Mouse (Mus musculus) ES-Bruce4 (cell line): ENCODE data around the gene Pls1. TPM values are rescaled to one million over a fixed set of nuclear protein-coding genes. Genes with fewer than 3 reads are reported as not detected.
A peak's percentile ranks its signal among the peaks of the same experiment; 100 is the strongest.

Experiments
- H3K27ac ChIP-seq: 2 replicates; pipeline ENCODE4 v1.5.1; 2012; ENCODE audit warnings: low read length, inconsistent platforms; ENCODE audit not compliant: insufficient read depth
- H3K27me3 ChIP-seq: 2 replicates; pipeline ENCODE4 v1.6.1; 2012; ENCODE audit warnings: mild to moderate bottlenecking, low read length, inconsistent platforms; ENCODE audit not compliant: control insufficient read depth, poor library complexity, insufficient read depth, severe bottlenecking
- H3K36me3 ChIP-seq: 2 replicates; pipeline ENCODE4 v1.6.1; 2012; ENCODE audit warnings: inconsistent platforms, mild to moderate bottlenecking, low read length, moderate library complexity; ENCODE audit not compliant: control insufficient read depth, poor library complexity, insufficient read depth, severe bottlenecking
- H3K4me1 ChIP-seq: one replicate; pipeline ENCODE4 v1.8.1; 2011; ENCODE audit warnings: low read length; ENCODE audit not compliant: control insufficient read depth, insufficient read depth
- H3K4me3 ChIP-seq: 2 replicates; pipeline ENCODE4 v1.5.1; 2011; ENCODE audit warnings: low read depth, mild to moderate bottlenecking, low read length
- H3K9ac ChIP-seq: 2 replicates; pipeline ENCODE4 v1.6.1; 2012; ENCODE audit warnings: low read depth, mild to moderate bottlenecking, inconsistent platforms; ENCODE audit not compliant: poor library complexity, severe bottlenecking
- H3K9me3 ChIP-seq: replicated peaks from 2 replicates; pipeline ENCODE4 v1.6.1; 2012; ENCODE audit warnings: mild to moderate bottlenecking, low read length, inconsistent platforms; ENCODE audit not compliant: control insufficient read depth, poor library complexity, insufficient read depth, severe bottlenecking
- CTCF ChIP-seq: IDR thresholded peaks from one replicate; pipeline ENCODE4 v1.8.1; 2011; ENCODE audit warnings: low read depth, low read length
- EP300 ChIP-seq: IDR thresholded peaks from 2 replicates; pipeline ENCODE4 v1.6.1; 2011; ENCODE audit warnings: low read depth, low read length; ENCODE audit not compliant: insufficient read depth
- POLR2A ChIP-seq: IDR thresholded peaks from one replicate; pipeline ENCODE4 v1.8.1; 2011; ENCODE audit warnings: low read length; ENCODE audit not compliant: insufficient read depth
- polyA plus RNA-seq: library from polyadenylated mRNA; stranded (reverse); fragments of >200 nt; gene quantifications from 2 replicates; pipeline ENCODE4 v1.2.4, GENCODE M21; 2011; ENCODE audit warnings: low read depth; ENCODE audit not compliant: missing spikeins, insufficient read depth, insufficient read length

Gene Pls1
- polyA plus RNA-seq, 1 experiment, result 5.9 TPM

GRCm38 (mm10) chr9:95854891-95855290, 9.8 kb upstream of the Pls1 start:
- H3K9ac ChIP-seq, result no peak overlapping the region
- H3K4me3 ChIP-seq, result no peak overlapping the region
- no peaks in the 10 kb centered on the region for H3K27me3 ChIP-seq
- no peaks in the 10 kb centered on the region for H3K9me3 ChIP-seq
- H3K36me3 ChIP-seq, result no peaks in the 10 kb centered on the region
- no peak for TF ChIP-seq POLR2A
- no peak for TF ChIP-seq EP300
- TF ChIP-seq CTCF, result no peak
- no peak overlapping the region for H3K27ac ChIP-seq
- no peaks in the 10 kb centered on the region for H3K4me1 ChIP-seq

DNA sequence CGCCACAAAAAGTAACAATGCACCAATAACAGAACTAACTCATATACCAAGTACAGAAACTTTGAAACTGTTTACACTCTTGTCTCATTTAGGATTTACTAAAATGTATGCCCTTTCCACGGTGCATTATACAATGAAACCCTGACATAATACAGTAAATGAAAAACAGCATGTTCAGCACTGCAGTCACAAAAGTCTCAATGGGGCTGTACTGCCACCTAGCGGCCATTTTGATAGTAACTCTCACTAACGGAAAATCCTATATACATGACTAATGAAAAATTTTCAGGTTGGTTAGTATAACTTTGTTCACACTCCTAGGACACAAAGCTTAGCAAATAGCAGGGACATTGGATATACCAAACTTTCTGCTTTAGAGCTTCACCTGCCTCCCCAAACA, 7.8 kb upstream of the Pls1 start:
- Histone ChIP-seq H3K36me3 (no peaks in the 10 kb centered on the region), H3K4me3 (no peak overlapping the region), H3K27me3 (no peaks in the 10 kb centered on the region), H3K27ac (no peak overlapping the region), H3K9me3 (no peaks in the 10 kb centered on the region), H3K4me1 (no peaks in the 10 kb centered on the region), H3K9ac (no peak overlapping the region)
- peak; percentile 4 for TF ChIP-seq CTCF
- no peak for TF ChIP-seq EP300
- TF ChIP-seq POLR2A, result no peak

GRCm38 (mm10) chr9:95851671-95852070, 6.6 kb upstream of the Pls1 start:
- Histone ChIP-seq H3K9ac (no peak overlapping the region), H3K4me3 (no peak overlapping the region), H3K27ac (no peak overlapping the region), H3K9me3 (no peaks in the 10 kb centered on the region), H3K4me1 (no peaks in the 10 kb centered on the region), H3K36me3 (no peaks in the 10 kb centered on the region), H3K27me3 (no peaks in the 10 kb centered on the region)
- TF ChIP-seq EP300, result no peak
- no peak for TF ChIP-seq POLR2A
- no peak for TF ChIP-seq CTCF

DNA sequence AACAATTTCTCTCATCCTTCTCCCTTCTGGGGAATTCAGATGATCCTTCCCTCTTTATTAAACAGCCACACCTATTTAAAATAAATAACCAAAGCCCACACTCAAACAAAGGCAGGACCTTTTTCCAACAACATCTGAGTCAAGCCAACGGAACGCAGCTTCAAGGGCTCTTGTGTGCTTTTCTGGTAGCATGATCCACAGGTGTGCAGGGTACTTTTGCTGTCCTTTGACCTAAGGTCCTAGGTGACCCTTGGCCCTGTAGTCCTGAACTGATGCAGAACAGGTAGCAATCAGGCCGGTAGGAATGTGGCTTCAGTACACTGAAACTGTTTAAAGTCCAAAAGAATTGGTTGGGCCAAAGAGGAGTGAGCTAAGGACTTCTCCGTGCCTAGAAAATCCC, 600 bp upstream of the Pls1 start:
- H3K27ac ChIP-seq, result no peak overlapping the region
- no peak overlapping the region for H3K9ac ChIP-seq
- no peak overlapping the region for H3K4me3 ChIP-seq
- H3K36me3 ChIP-seq, result no peaks in the 10 kb centered on the region
- H3K27me3 ChIP-seq, result peaks cover 4% of the 10 kb centered on the region; the same call in 1 of the 2 replicates
- H3K9me3 ChIP-seq, result no peaks in the 10 kb centered on the region
- TF ChIP-seq EP300, result no peak
- no peak for TF ChIP-seq CTCF
- no peak for TF ChIP-seq POLR2A
- H3K4me1 ChIP-seq, result no peaks in the 10 kb centered on the region

DNA sequence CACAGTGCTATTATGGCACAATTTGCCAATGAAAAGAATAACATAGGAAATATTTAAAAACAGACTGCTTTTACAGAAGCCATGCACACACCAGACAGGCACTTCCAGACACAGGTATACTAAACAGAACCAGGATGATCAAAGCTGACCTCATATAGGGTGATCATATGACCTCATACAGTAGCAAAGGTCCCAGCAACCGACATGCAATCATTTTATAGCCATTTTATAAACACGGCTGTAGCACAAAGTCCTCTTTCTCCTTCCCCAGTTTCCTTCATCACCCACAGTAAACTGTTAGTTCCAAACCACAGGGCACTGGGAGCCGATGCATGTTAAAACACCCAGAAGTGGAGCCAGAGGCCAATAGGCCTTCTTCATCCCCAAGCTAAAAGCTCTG, 5.7 kb downstream of the Pls1 start:
- Histone ChIP-seq H3K9ac (no peak overlapping the region), H3K4me1 (no peaks in the 10 kb centered on the region), H3K36me3 (no peaks in the 10 kb centered on the region), H3K4me3 (no peak overlapping the region), H3K27ac (no peak overlapping the region), H3K9me3 (no peaks in the 10 kb centered on the region), H3K27me3 (peaks cover 4% of the 10 kb centered on the region; the same call in 1 of the 2 replicates)
- TF ChIP-seq EP300 (no peak), CTCF (no peak), POLR2A (no peak)

- Histone ChIP-seq H3K4me1 (no peaks in the 10 kb centered on the region), H3K27me3 (no peaks in the 10 kb centered on the region), H3K4me3 (no peak overlapping the region), H3K9ac (no peak overlapping the region), H3K36me3 (no peaks in the 10 kb centered on the region), H3K27ac (no peak overlapping the region), H3K9me3 (no peaks in the 10 kb centered on the region)
- TF ChIP-seq CTCF, result no peak
Observed at GRCm38 (mm10) chr9:95835741-95836140, 9.4 kb downstream of the Pls1 start.
